Mouse (Mus musculus) embryonic facial prominence, embryonic 14.5 days (tissue): ENCODE data around the gene Gm5105. TPM values are rescaled to one million over a fixed set of nuclear protein-coding genes. Genes with fewer than 3 reads are reported as not detected.

Experiments used
- ATAC-seq: fragments of 200-750 bp; cut with Nextera tagmentation; 2 replicates; pipeline ENCODE4 v1.8.0; 2017; ENCODE audit warnings: low read depth, moderate number of reproducible peaks, moderate TSS enrichment
- DNase-seq: peaks from one replicate; pipeline ENCODE4 v3.0.0-alpha.2; 2015; ENCODE audit warnings: low spot score
- H3K27ac ChIP-seq: fragments of 300-500 bp; sonication (generic); replicated peaks from 2 replicates; pipeline ENCODE4 v1.5.1; 2014; ENCODE audit warnings: low read depth, mild to moderate bottlenecking, low read length, moderate library complexity
- H3K27me3 ChIP-seq: fragments of 300-500 bp; sonication (generic); replicated peaks from 2 replicates; pipeline ENCODE4 v1.6.1; 2014; ENCODE audit warnings: low read length; ENCODE audit not compliant: control insufficient read depth, insufficient read depth
- H3K36me3 ChIP-seq: fragments of 300-500 bp; sonication (generic); 2 replicates; pipeline ENCODE4 v1.6.1; 2014; ENCODE audit warnings: low read length, mixed read lengths; ENCODE audit not compliant: control insufficient read depth, insufficient read depth
- H3K4me1 ChIP-seq: fragments of 300-500 bp; sonication (generic); 2 replicates; pipeline ENCODE4 v1.6.1; 2014; ENCODE audit warnings: antibody characterized with exemption, low read length; ENCODE audit not compliant: control insufficient read depth, insufficient read depth
- H3K4me2 ChIP-seq: fragments of 300-500 bp; sonication (generic); 2 replicates; pipeline ENCODE4 v1.6.1; 2014; ENCODE audit warnings: low read depth, mild to moderate bottlenecking, low read length, moderate library complexity, mixed read lengths
- H3K4me3 ChIP-seq: fragments of 300-500 bp; sonication (generic); 2 replicates; pipeline ENCODE4 v1.5.1; 2014; ENCODE audit warnings: low read depth, mild to moderate bottlenecking, low read length
- H3K9ac ChIP-seq: fragments of 300-500 bp; sonication (generic); 2 replicates; pipeline ENCODE4 v1.6.1; 2014; ENCODE audit warnings: low read depth, mild to moderate bottlenecking, low read length, moderate library complexity, mixed read lengths
- H3K9me3 ChIP-seq: fragments of 300-500 bp; sonication (generic); 2 replicates; pipeline ENCODE4 v1.6.1; 2016; ENCODE audit warnings: low read length; ENCODE audit not compliant: control insufficient read depth
- whole genome bisulfite sequencing: fragments of 180-500 bp; shearing (Covaris S2); extraction: QIAGEN DNeasy Blood & Tissue Kit; methylation state at CpG from one replicate; pipeline ENCODE4 v1.1.7; 2014; 5-methylcytosine and 5-hydroxymethylcytosine counted together
- polyA plus RNA-seq: library from polyadenylated mRNA; unstranded; fragments of >200 nt; fragmentation: Nextera tagmentation; extraction: Ambion mirVana; gene quantifications from 2 replicates; pipeline ENCODE4 v1.2.1, GENCODE M21; 2014

The Gm5105 gene
- polyA plus RNA-seq, 1 experiment from 2014 or later: 0.75 TPM

DNA sequence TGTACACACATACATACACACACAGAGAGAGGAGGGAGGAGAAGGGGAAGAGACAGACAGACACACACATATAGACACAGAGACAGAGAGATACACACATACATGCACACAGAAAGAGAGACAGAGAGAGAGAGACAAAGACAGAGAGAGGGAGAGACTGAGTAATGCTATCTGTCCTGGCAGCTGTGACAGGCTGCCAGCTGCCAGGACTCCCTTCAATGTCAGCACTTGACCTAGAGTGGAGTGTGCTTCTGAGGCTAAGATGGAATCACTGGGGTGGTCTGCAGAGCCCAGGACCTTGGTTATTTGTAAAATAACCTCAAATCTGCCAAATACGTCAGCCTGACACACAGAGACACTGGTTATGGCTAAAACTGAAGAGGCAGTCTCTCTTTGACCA is 30.5 kb upstream of the Gm5105 start:
- 0 out of 2 replicates have a peak, but pooled peaks cover 4% of the 10 kb centered on the region for H3K4me1 ChIP-seq
- no peaks in the 10 kb centered on the region for H3K9me3 ChIP-seq
- H3K27me3 ChIP-seq: no peaks in the 10 kb centered on the region
- H3K4me2 ChIP-seq: no peak overlapping the region
- no peak overlapping the region for H3K4me3 ChIP-seq
- WGBS: 71% methylated on average over 1 of the region's 1 CpGs
- ATAC-seq (peak; percentile 45; the same call in 1 of the 2 replicates), DNase-seq (peak; percentile 58)
- no peak overlapping the region for H3K9ac ChIP-seq
- H3K27ac ChIP-seq: peak overlapping the region; percentile 48; the same call in 1 of the 2 replicates
- no peaks in the 10 kb centered on the region for H3K36me3 ChIP-seq

DNA sequence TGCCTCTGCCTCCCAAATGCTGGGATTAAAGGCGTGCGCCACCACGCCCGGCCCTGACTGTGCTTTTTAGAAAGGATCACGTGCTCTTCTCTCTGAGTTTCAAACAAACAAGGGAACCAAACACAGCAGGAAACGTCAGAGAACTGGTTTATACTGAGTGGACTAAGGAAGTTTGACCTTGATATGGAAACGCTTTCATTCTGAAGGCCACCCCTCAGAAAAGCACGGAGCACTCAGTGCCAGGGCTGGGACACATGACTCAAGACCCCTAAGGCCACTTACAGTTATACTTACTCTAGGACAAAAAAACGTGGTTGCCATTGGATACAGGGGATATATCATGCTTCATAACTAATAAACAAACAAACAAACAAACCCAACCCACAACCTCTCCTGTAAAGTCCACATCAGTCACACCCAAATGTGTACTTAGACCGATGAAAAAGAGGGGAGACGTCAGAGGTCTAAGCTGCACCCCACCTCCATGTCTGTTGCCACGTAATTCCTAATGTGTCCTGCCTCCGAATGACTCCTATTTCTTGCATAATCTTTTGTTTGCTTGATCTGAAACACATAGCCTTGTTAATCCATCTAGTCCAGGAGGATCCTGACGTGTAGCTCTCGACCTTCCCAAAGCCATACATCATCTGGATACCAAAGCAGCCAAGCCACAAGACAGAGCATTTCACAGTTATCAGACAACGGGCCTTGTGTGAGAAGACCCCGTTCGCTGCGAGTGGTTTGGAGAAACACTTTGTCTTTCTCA is 29.3 kb upstream of the Gm5105 start:
- H3K9me3 ChIP-seq: no peaks in the 10 kb centered on the region
- no peaks in the 10 kb centered on the region for H3K36me3 ChIP-seq
- ATAC-seq (no peak), DNase-seq (no peak)
- no peak overlapping the region for H3K4me2 ChIP-seq
- 84% methylated on average over 19 of the region's 19 CpGs for WGBS
- H3K4me1 ChIP-seq: 0 out of 2 replicates have a peak, but pooled peaks cover 4% of the 10 kb centered on the region
- no peaks in the 10 kb centered on the region for H3K27me3 ChIP-seq
- H3K27ac ChIP-seq: peak overlapping the region; percentile 63; the same call in 1 of the 2 replicates
- H3K4me3 ChIP-seq: no peak overlapping the region
- H3K9ac ChIP-seq: no peak overlapping the region

DNA sequence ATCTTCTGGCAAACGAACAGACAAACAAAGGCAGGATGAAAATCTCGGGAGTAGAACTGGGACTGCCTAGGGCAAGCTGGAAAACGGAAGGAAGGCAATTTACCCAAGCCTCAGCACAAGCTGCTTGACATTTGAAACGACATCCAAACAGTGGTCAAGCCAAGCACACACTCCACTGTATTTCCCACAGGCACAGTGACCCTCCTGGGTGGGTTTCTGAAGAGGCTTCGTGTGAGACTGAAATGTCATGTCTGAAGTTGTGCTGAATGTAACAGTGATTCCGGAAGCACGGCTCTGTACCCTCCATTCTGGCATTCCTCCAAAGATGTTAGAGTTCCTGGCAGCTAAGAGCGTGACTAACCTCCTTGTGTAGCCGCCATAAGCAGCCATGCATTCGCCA is 28.5 kb upstream of the Gm5105 start:
- H3K9me3 ChIP-seq: no peaks in the 10 kb centered on the region
- H3K4me2 ChIP-seq: no peak overlapping the region
- no peak overlapping the region for H3K4me3 ChIP-seq
- no peaks in the 10 kb centered on the region for H3K27me3 ChIP-seq
- H3K27ac ChIP-seq: peak overlapping the region; percentile 41
- DNase-seq (peak; percentile 92), ATAC-seq (peak; percentile 84)
- 28% methylated on average over 10 of the region's 10 CpGs for WGBS
- 0 out of 2 replicates have a peak, but pooled peaks cover 4% of the 10 kb centered on the region for H3K4me1 ChIP-seq
- no peak overlapping the region for H3K9ac ChIP-seq
- H3K36me3 ChIP-seq: no peaks in the 10 kb centered on the region

DNA sequence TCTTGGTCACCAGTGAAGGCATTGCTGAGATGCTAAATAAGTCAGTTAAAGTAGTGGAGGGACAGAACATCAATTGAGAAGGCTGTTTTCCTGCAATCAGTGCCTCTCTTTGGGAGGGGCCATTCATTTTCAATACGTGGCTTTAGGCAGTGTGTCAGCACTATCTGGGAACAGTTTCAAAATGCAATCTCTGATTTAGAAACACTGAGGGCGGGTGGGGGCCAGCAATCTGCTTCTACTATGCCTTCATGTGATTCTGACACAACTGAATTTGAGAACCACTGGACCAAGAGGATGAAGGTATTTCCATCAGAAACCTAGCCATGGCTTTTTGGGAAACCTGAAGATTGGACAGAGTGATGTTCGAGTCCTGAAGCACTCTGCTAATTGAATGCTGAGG is 28.1 kb upstream of the Gm5105 start:
- 51% methylated on average over 3 of the region's 3 CpGs for WGBS
- H3K9me3 ChIP-seq: no peaks in the 10 kb centered on the region
- no peaks in the 10 kb centered on the region for H3K36me3 ChIP-seq
- no peaks in the 10 kb centered on the region for H3K27me3 ChIP-seq
- no peak overlapping the region for H3K4me3 ChIP-seq
- H3K4me1 ChIP-seq: 0 out of 2 replicates have a peak, but pooled peaks cover 4% of the 10 kb centered on the region
- DNase-seq: peak; percentile 58
- H3K9ac ChIP-seq: no peak overlapping the region
- no peak overlapping the region for H3K4me2 ChIP-seq
- ATAC-seq: no peak
- H3K27ac ChIP-seq: peak overlapping the region; percentile 41

DNA sequence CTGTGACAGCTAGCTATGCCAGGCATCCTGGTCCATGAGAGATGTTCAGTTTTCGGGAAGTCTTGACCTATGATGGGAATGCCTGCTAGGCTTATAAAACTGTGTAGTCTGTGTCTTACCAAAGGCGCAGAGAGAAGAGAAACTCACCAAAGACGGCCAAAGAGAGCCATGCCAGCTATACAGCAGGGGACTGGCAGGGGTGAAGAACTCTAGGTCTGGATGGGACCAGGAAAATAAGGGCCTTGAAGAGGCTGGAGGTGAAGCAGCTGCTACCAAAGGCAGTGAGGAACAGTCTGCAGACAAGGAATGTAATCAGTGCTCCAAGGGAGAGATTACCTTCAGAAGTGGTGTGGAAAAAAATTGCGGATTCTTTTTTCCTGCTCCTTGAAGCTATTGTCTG is 16.7 kb upstream of the Gm5105 start:
- Histone ChIP-seq H3K27ac (no peak overlapping the region), H3K4me1 (0 out of 2 replicates have a peak, but pooled peaks cover 3% of the 10 kb centered on the region), H3K4me2 (no peak overlapping the region), H3K27me3 (no peaks in the 10 kb centered on the region), H3K9me3 (no peaks in the 10 kb centered on the region), H3K36me3 (no peaks in the 10 kb centered on the region), H3K4me3 (no peak overlapping the region), H3K9ac (no peak overlapping the region)
- ATAC-seq: no peak
- DNase-seq: no peak
- 79% methylated on average over 4 of the region's 4 CpGs for WGBS

DNA sequence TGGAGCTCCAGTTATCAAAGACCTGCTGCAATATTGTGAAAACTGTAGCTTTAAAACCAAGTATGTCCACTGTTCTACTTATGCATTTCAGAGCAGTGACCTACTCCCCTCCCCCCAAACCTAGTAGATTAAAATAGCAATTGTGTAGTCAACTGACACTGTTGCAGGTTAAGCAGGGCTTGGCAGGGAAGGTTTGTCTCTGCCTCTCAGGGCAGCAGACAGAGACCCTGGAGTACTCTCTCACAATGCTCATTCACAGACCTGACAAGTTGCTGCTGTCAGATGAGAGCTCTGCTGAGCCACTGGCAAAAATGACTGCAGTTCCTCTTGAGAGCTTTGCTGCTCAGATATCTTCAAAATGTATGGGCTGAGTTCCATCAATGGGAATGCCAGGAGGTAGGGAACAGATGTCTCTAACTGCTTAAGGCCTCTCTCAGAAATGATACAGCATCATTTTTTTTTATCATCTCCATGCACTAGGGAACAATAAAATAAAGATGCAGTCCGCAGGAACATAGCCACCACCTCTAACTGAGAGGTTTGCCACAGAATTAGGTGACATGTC is 16.0 kb upstream of the Gm5105 start:
- Histone ChIP-seq H3K9me3 (no peaks in the 10 kb centered on the region), H3K4me1 (peaks cover 3% of the 10 kb centered on the region; the same call in 1 of the 2 replicates), H3K27me3 (no peaks in the 10 kb centered on the region), H3K9ac (no peak overlapping the region), H3K4me2 (no peak overlapping the region), H3K27ac (no peak overlapping the region), H3K4me3 (no peak overlapping the region), H3K36me3 (no peaks in the 10 kb centered on the region)
- ATAC-seq: no peak
- WGBS: 88% methylated on average over 1 of the region's 1 CpGs
- DNase-seq: no peak

DNA sequence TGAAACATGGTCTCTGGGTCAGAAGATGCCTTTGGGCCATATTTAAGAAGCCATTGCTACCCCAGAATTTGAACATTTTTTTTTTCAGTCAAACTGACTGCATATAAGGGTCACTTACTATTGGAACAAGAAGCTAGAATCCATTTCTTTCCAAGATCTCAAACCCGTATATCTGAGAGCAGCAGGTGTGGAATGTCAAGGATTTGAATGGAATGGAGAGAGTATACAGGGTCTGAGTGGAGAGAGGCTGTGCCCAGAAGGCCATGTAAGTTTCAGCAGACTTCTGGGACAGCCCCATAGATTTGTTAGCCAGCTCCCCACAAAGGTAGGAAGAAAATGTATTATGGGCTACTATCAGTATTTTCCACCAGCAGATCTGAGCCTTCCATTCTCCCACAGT is 11.5 kb upstream of the Gm5105 start:
- WGBS: 67% methylated on average over 1 of the region's 1 CpGs
- H3K27ac ChIP-seq: no peak overlapping the region

DNA sequence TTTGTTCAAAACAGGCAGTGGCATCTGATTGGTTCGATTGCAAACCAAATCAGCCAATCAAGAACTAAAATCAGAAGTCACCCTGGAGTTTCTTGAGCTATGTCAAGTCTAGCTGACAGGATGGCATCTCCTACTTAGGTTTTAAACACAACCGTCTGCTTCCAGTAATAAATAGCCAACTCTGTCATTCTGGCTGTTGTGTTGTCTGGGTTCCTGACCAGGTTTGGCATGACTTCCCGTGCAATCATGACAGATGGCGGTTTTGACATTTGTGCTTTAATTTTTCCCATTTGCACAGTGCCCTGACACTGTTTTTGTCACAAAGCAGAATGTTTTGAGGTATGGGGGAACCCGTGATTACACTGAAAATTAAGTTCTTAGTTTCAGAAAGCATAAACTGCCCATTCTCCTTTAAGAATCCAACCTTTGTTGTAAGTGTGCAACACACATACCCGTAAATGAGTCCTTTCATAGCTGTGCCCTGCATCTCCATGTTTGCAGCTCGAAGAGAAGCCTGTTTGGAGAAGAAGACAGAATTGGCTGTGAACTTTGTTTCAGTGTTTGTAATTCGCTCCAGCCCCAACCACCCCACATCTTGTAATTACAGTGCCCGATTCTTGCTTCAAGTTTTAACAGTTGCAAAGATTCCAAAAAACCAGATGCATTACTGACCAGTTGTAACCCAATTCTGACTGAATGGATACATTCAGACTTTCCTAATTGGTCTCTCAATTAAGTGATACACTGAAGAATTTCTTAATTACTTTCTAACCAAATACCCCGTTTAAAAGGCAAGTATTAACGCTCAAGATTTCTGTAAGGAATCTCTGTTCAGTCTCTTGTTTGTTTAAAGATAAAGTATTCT is 10.5 kb upstream of the Gm5105 start:
- Histone ChIP-seq H3K4me2 (no peak overlapping the region), H3K36me3 (no peaks in the 10 kb centered on the region), H3K27ac (no peak overlapping the region; the same call in 1 of the 2 replicates), H3K4me3 (no peak overlapping the region), H3K27me3 (no peaks in the 10 kb centered on the region), H3K4me1 (peaks cover 14% of the 10 kb centered on the region), H3K9me3 (no peaks in the 10 kb centered on the region), H3K9ac (no peak overlapping the region)
- DNase-seq (peak; percentile 21), ATAC-seq (no peak)
- WGBS: 58% methylated on average over 11 of the region's 11 CpGs

More for the DNA sequence above, 11.5 kb upstream of the Gm5105 start:
- ATAC-seq (no peak), DNase-seq (no peak)
- H3K9ac ChIP-seq: no peak overlapping the region
- H3K9me3 ChIP-seq: no peaks in the 10 kb centered on the region
- no peaks in the 10 kb centered on the region for H3K36me3 ChIP-seq
- H3K4me3 ChIP-seq: no peak overlapping the region
- H3K4me1 ChIP-seq: peaks cover 17% of the 10 kb centered on the region
- H3K4me2 ChIP-seq: no peak overlapping the region
- no peaks in the 10 kb centered on the region for H3K27me3 ChIP-seq
